23 mouse cellular contexts compared by ENCODE assay signal in the genomic region with DNA sequence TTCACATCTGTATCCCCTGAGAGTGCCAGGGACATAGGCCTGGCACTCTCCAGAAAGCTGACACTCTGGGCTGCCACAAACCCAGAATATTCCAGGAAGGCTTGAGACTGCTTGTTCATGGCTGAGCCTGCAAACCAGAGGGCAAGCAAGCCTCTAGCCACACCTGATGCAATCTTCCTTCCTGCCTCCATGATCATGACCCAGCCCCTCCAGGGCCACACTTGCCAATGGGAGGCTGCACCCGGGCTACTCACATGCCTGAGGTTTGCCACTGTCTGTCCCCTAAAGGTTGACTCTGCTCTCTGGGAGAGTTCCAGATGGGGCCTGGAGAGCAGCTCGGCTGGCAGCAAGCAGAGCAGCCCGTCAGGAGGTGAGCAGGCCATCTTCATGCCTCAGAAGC. TPM values are rescaled to one million over a fixed set of nuclear protein-coding genes. Genes with fewer than 3 reads are reported as not detected.
DNase-seq lines count a peak whose midpoint lies in the region; ATAC-seq lines count a peak whose summit lies in the region.
"Had no signal": no experiment of that assay in that cellular context is flagged by ENCODE, and none has a peak within 500 bp of the region (broad histone marks: within the 10 kb centered on the region; RNA-seq: fewer than 3 reads in every experiment).

No protein-coding gene starts in this region.

- peak overlapping the region; percentile 5; the same call in 1 of the 2 replicates for H3K9ac ChIP-seq in heart, embryonic 13.5 days
- H3K9ac ChIP-seq in midbrain, embryonic 14.5 days (replicated peaks; ENCODE audit: low read length): no peak overlapping the region
- H3K9ac ChIP-seq: embryonic facial prominence, embryonic 15.5 days; forebrain, postnatal 0 days; hindbrain, embryonic 12.5 days; limb, embryonic 15.5 days had no signal

- no peak overlapping the region for H3K4me3 ChIP-seq in heart, embryonic 13.5 days
- H3K4me3 ChIP-seq in midbrain, embryonic 10.5 days: no peak overlapping the region
- no peak overlapping the region for H3K4me3 ChIP-seq in midbrain, embryonic 14.5 days (replicated peaks; ENCODE audit: low read depth, low read length)
- H3K4me3 ChIP-seq: embryonic facial prominence, embryonic 15.5 days; hindbrain, embryonic 12.5 days; limb, embryonic 15.5 days had no signal

- no peak overlapping the region for H3K4me2 ChIP-seq in heart, embryonic 13.5 days
- no peak overlapping the region for H3K4me2 ChIP-seq in midbrain, embryonic 14.5 days (ENCODE audit: low read length)
- H3K4me2 ChIP-seq: embryonic facial prominence, embryonic 15.5 days; hindbrain, embryonic 12.5 days; limb, embryonic 15.5 days had no signal

- H3K4me1 ChIP-seq in heart, embryonic 13.5 days: peaks cover 49% of the 10 kb centered on the region
- H3K4me1 ChIP-seq in midbrain, embryonic 10.5 days: peaks cover 54% of the 10 kb centered on the region
- peaks cover 42% of the 10 kb centered on the region for H3K4me1 ChIP-seq in midbrain, embryonic 14.5 days (ENCODE audit: control insufficient read depth, insufficient read depth, low read length)

- H3K36me3 ChIP-seq in heart, embryonic 13.5 days: no peaks in the 10 kb centered on the region
- peaks cover 9% of the 10 kb centered on the region for H3K36me3 ChIP-seq in midbrain, embryonic 10.5 days
- H3K36me3 ChIP-seq in midbrain, embryonic 14.5 days (ENCODE audit: control insufficient read depth, insufficient read depth, low read length): no peaks in the 10 kb centered on the region; the same call in 1 of the 2 replicates
- H3K36me3 ChIP-seq: embryonic facial prominence, embryonic 15.5 days; hindbrain, embryonic 12.5 days; limb, embryonic 15.5 days had no signal

- 68% methylated on average over 3 of the region's 3 CpGs for WGBS in heart, embryonic 13.5 days
- WGBS in midbrain, embryonic 10.5 days: 79% methylated on average over 3 of the region's 3 CpGs
- WGBS in midbrain, embryonic 14.5 days: 74% methylated on average over 3 of the region's 3 CpGs

- ATAC-seq in heart, embryonic 13.5 days (ENCODE audit: extremely low read depth, insufficient number of reproducible peaks, low FRiP score, low TSS enrichment): no peak
- no peak for ATAC-seq in midbrain, embryonic 14.5 days (ENCODE audit: low FRiP score, low TSS enrichment)
- peak; percentile 89 for ATAC-seq in granulocyte monocyte progenitor cell, adult 5-6 weeks (replicated peaks; ENCODE audit: poor library complexity, severe bottlenecking)
- ATAC-seq: forebrain, postnatal 0 days had no signal

- DNase-seq in heart, adult 9 months (ENCODE audit: low spot score in 2 of 2): no peak
- no peak for DNase-seq in midbrain, embryonic 10.5 days (ENCODE audit: low spot score)
- no peak for DNase-seq in midbrain, embryonic 14.5 days
- DNase-seq in skeletal muscle tissue, adult 2 months (ENCODE audit: low read depth, low spot score): peak; percentile 53
- no peak for DNase-seq in cerebellum, adult 11-12 months
- no peak for DNase-seq in ovary, adult 18-20 months (ENCODE audit: low spot score)
- DNase-seq: adrenal gland, postnatal 10 days; cerebellum, adult 2 months; cerebellum, postnatal 25 days; embryo, embryonic 11 days; forebrain, postnatal 0 days; kidney, adult 18-20 months; layer of hippocampus, adult 9-11 months; lung, adult 18-20 months; lung, postnatal 10 days; right cerebral cortex, adult 18-20 months; thymus, adult 18-20 months; thymus, postnatal 4 days had no signal

- no peak overlapping the region for H3K27ac ChIP-seq in heart, embryonic 13.5 days (replicated peaks)
- 0 out of 2 replicates have a peak overlapping the region, but pooled peaks have one; percentile 13 for H3K27ac ChIP-seq in midbrain, embryonic 10.5 days (replicated peaks)
- H3K27ac ChIP-seq in midbrain, embryonic 14.5 days (replicated peaks; ENCODE audit: low read depth, low read length): no peak overlapping the region
- H3K27ac ChIP-seq: embryonic facial prominence, embryonic 15.5 days; limb, embryonic 15.5 days had no signal

- no peaks in the 10 kb centered on the region for H3K9me3 ChIP-seq in heart, embryonic 13.5 days
- H3K9me3 ChIP-seq in midbrain, embryonic 10.5 days (replicated peaks): no peaks in the 10 kb centered on the region
- no peaks in the 10 kb centered on the region for H3K9me3 ChIP-seq in midbrain, embryonic 14.5 days (ENCODE audit: control insufficient read depth, low read length)
- H3K9me3 ChIP-seq: embryonic facial prominence, embryonic 15.5 days; hindbrain, embryonic 12.5 days; limb, embryonic 15.5 days had no signal

- H3K27me3 ChIP-seq in heart, embryonic 13.5 days (replicated peaks): no peaks in the 10 kb centered on the region
- no peaks in the 10 kb centered on the region for H3K27me3 ChIP-seq in midbrain, embryonic 10.5 days (ENCODE audit: low read depth, poor library complexity, severe bottlenecking)
- no peaks in the 10 kb centered on the region for H3K27me3 ChIP-seq in midbrain, embryonic 14.5 days (ENCODE audit: control insufficient read depth, insufficient read depth, low read length)
- H3K27me3 ChIP-seq: embryonic facial prominence, embryonic 15.5 days; hindbrain, embryonic 12.5 days; limb, embryonic 15.5 days had no signal

RNA-seq across cellular contexts. Expression of gene Slc38a10, which starts 30.2 kb away (rescaled TPM):
- polyA plus RNA-seq in heart, embryonic 13.5 days (2015; fragmentation: Nextera tagmentation; extraction: Ambion mirVana): 83.7 and 88.0 TPM in 2 replicates
- polyA plus RNA-seq in midbrain, embryonic 10.5 days (2016; fragmentation: Nextera tagmentation; extraction: Ambion mirVana): 87.1 and 97.9 TPM in 2 replicates
- 88.3 and 119 TPM in 2 replicates for polyA plus RNA-seq in midbrain, embryonic 14.5 days (2014; fragmentation: Nextera tagmentation; extraction: Ambion mirVana)
- total RNA-seq in granulocyte monocyte progenitor cell, adult 5-6 weeks (2014; fragmentation: Nextera tagmentation): 58.8 and 62.4 TPM in 2 replicates
- 43.5 and 51.5 TPM in 2 replicates for total RNA-seq in granulocyte monocyte progenitor cell, adult 5-6 weeks (2017)

RNA-seq across cellular contexts. Expression of gene Bahcc1, which starts 51.4 kb away (rescaled TPM):
- 4.4 and 5.2 TPM in 2 replicates for polyA plus RNA-seq in heart, embryonic 13.5 days (2015; fragmentation: Nextera tagmentation; extraction: Ambion mirVana)
- polyA plus RNA-seq in midbrain, embryonic 10.5 days (2016; fragmentation: Nextera tagmentation; extraction: Ambion mirVana): 14.3 and 16.6 TPM in 2 replicates
- 20.0 and 25.9 TPM in 2 replicates for polyA plus RNA-seq in midbrain, embryonic 14.5 days (2014; fragmentation: Nextera tagmentation; extraction: Ambion mirVana)
- 22.5 and 22.9 TPM in 2 replicates for total RNA-seq in granulocyte monocyte progenitor cell, adult 5-6 weeks (2014; fragmentation: Nextera tagmentation)
- 4.7 and 5.9 TPM in 2 replicates for total RNA-seq in granulocyte monocyte progenitor cell, adult 5-6 weeks (2017)
